Mouse (Mus musculus) intestine, postnatal 0 days (tissue): Measurements from ENCODE around the gene BC030499. TPM values are rescaled to one million over a fixed set of nuclear protein-coding genes. Genes with fewer than 3 reads are reported as not detected.
A peak's percentile ranks its signal among the peaks of the same experiment; 100 is the strongest.

Source experiments
- ATAC-seq: fragments of 200-750 bp; cut with Nextera tagmentation; 2 replicates; pipeline ENCODE4 v1.8.0; 2017; ENCODE audit warnings: mild to moderate bottlenecking, moderate TSS enrichment, moderate library complexity
- H3K27ac ChIP-seq: fragments of 300-500 bp; sonication (generic); 2 replicates; pipeline ENCODE4 v1.5.1; 2014; ENCODE audit warnings: mild to moderate bottlenecking, low read depth, low read length, moderate library complexity
- H3K27me3 ChIP-seq: fragments of 300-500 bp; sonication (generic); replicated peaks from 2 replicates; pipeline ENCODE4 v1.6.1; 2014; ENCODE audit warnings: low read length, mixed read lengths; ENCODE audit not compliant: control insufficient read depth, insufficient read depth
- H3K36me3 ChIP-seq: fragments of 300-500 bp; sonication (generic); 2 replicates; pipeline ENCODE4 v1.6.1; 2014; ENCODE audit warnings: mild to moderate bottlenecking, moderate library complexity; ENCODE audit not compliant: control insufficient read depth, insufficient read depth
- H3K4me1 ChIP-seq: fragments of 300-500 bp; sonication (generic); replicated peaks from 2 replicates; pipeline ENCODE4 v1.6.1; 2014; ENCODE audit warnings: antibody characterized with exemption, low read length, mixed read lengths; ENCODE audit not compliant: control insufficient read depth, insufficient read depth
- H3K4me2 ChIP-seq: fragments of 300-500 bp; sonication (generic); replicated peaks from 2 replicates; pipeline ENCODE4 v1.6.1; 2014; ENCODE audit warnings: low read depth, mild to moderate bottlenecking, moderate library complexity
- H3K4me3 ChIP-seq: fragments of 300-500 bp; sonication (generic); 2 replicates; pipeline ENCODE4 v1.5.1; 2014; ENCODE audit warnings: low read depth, low read length
- H3K9ac ChIP-seq: fragments of 300-500 bp; sonication (generic); 2 replicates; pipeline ENCODE4 v1.6.1; 2014; ENCODE audit warnings: mild to moderate bottlenecking, low read depth, low read length
- H3K9me3 ChIP-seq: fragments of 300-500 bp; sonication (generic); 2 replicates; pipeline ENCODE4 v1.6.1; 2016; ENCODE audit warnings: mixed run types; ENCODE audit not compliant: control insufficient read depth
- CTCF ChIP-seq: sonication (generic); IDR thresholded peaks from 2 replicates; pipeline ENCODE4 v1.5.1; 2016; ENCODE audit warnings: low read depth, mild to moderate bottlenecking, control low read depth, antibody characterized with exemption, moderate library complexity
- whole genome bisulfite sequencing: fragments of 180-500 bp; shearing (Covaris S2); extraction: QIAGEN DNeasy Blood & Tissue Kit; methylation state at CpG from one replicate; pipeline ENCODE4 v1.1.7; 2014; 5-methylcytosine and 5-hydroxymethylcytosine counted together
- polyA plus RNA-seq: library from polyadenylated mRNA; unstranded; fragments of >200 nt; fragmentation: Nextera tagmentation; extraction: Ambion mirVana; gene quantifications from 2 replicates; pipeline ENCODE4 v1.2.1, GENCODE M21; 2015

The BC030499 gene
- polyA plus RNA-seq, 1 experiment from 2014 or later, result 0.07 TPM

DNA sequence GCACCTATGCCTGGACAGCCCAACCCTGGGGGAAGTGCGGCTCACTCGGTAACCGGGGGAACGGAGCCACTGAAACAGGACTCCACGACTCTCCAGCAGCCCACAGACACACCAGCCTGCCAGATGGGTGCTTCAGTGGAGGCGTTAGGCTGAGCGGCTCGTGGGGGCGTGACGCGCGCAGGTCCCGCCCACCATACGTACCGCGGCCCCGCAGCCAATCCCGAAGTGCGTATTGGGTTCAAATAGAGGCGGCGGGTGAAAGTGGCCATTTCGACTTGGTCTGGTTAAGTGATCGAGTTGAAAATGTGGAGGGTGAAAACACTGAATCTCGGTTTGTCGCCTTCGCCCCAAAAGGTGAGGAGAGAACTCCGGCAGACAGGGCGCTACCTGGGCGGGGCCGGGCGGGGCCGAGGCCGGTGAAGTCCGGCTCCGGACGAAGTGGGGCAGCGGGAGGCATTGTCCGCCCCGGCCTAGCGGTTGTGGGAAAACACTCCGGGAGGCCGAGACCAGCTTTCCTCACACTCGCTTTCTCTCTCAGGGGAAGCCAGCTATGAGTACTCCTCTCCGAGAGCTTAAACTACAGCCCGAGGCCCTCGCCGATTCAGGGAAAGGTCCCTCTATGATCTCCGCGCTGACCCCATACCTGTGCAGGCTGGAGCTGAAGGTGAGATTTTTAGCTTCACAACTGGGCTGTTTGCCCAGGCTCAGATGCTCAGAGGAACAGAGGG is 10.9 kb downstream of the BC030499 start, which contains the start of gene Spag5:
TSS of gene Spag5 (plus strand) at position 173 of the 728 bp plus-strand sequence.
- Histone ChIP-seq H3K27ac (no peak within 1 kb of the TSS), H3K4me2 (peak within 1 kb of the TSS; percentile 93), H3K27me3 (no peaks in the 10 kb centered on the region), H3K4me3 (peak within 1 kb of the TSS; percentile 87), H3K36me3 (peaks cover 15% of the 10 kb centered on the region), H3K9ac (peak within 1 kb of the TSS; percentile 47), H3K9me3 (no peaks in the 10 kb centered on the region), H3K4me1 (no peaks in the 10 kb centered on the region)
- whole genome bisulfite sequencing, result under 1% methylated on average over 49 of the region's 49 CpGs
- TF ChIP-seq CTCF, result no peak
- peak; percentile 98 for ATAC-seq

DNA sequence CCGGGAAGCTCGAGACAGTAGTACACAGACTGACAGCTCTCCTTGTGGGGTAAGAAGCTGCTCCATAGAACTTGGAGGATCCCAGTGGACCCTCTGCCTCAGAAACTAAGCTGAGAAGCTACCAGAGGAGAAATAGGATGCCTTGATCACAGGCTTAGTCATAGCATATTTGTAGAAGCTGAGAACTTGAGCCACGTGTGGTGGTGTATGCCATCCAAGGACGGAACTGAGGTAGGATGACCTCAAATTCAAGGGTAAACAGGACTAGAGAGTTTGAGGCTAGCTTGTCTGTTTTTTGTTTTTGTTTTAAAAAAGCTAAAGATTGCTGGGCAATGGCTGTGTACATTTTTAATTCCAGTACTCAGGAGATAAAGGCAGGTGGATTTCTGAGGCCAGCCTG is 14.6 kb downstream of the BC030499 start:
- Histone ChIP-seq H3K27me3 (no peaks in the 10 kb centered on the region), H3K4me1 (no peaks in the 10 kb centered on the region), H3K4me3 (no peak overlapping the region), H3K4me2 (no peak overlapping the region), H3K9me3 (no peaks in the 10 kb centered on the region), H3K36me3 (peaks cover 15% of the 10 kb centered on the region), H3K9ac (no peak overlapping the region), H3K27ac (no peak overlapping the region)
- no peak for TF ChIP-seq CTCF
- whole genome bisulfite sequencing, result 90% methylated on average over 4 of the region's 4 CpGs
- no peak for ATAC-seq

DNA sequence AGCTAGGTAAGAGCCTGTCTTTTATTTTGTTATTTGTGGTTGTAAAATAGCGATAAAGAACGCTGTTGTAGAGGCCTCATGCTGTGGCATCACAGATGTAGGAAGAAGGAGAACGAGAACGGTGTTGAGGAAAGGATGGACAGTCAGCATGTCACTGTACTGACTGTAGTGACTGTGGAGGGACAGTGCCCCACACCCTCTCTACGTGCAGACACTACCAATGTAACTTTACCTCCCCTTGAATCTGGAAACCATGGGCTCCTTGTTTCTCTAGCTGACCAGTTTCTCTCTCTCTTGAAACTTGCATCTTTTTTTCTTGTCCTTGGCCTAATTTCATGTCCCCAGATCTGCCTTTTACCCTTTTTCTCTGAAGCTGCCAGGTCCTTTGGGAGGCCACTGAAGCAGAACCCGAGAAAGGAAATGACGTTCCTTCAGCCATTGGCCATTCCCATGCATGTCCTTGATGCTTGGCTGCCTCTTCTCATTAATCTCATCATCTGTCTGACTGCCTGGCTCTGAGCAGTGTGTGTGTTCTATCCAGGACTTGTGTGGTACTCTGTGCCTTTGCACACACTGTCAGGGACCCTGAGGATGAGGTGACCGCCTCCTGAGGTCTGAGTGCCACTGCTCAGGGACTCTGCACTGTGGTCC is 20.3 kb downstream of the BC030499 start:
- ATAC-seq, result no peak
- no peak overlapping the region for H3K4me3 ChIP-seq
- WGBS, result 90% methylated on average over 8 of the region's 8 CpGs
- TF ChIP-seq CTCF, result no peak
- peaks cover 26% of the 10 kb centered on the region for H3K36me3 ChIP-seq
- H3K4me1 ChIP-seq, result no peaks in the 10 kb centered on the region
- H3K27ac ChIP-seq, result no peak overlapping the region
- H3K9me3 ChIP-seq, result no peaks in the 10 kb centered on the region
- no peak overlapping the region for H3K9ac ChIP-seq
- no peaks in the 10 kb centered on the region for H3K27me3 ChIP-seq
- H3K4me2 ChIP-seq, result no peak overlapping the region

DNA sequence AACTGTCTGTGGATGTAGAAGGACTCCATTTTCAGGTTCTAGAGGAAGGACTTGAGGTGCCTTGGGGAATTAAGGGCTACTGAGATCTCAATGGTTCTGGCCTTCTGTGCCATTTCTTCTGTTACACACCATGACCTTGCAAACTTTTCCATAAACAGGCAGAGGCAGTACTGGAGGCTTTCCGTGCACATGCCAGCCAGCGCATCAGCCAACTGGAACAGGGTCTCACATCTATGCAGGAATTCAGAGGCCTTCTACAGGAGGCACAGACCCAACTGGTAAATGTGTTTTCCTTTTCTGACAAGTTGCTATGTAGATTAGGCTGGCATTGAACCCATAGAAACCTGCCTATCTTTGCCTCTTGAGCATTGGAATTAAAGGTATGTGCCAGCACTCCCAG is 23.0 kb downstream of the BC030499 start:
- no peak for ATAC-seq
- Histone ChIP-seq H3K27ac (0 out of 2 replicates have a peak overlapping the region, but pooled peaks have one; percentile 7), H3K27me3 (no peaks in the 10 kb centered on the region), H3K4me2 (no peak overlapping the region), H3K9me3 (no peaks in the 10 kb centered on the region), H3K4me3 (no peak overlapping the region), H3K4me1 (no peaks in the 10 kb centered on the region), H3K9ac (no peak overlapping the region), H3K36me3 (peaks cover 41% of the 10 kb centered on the region)
- no peak for TF ChIP-seq CTCF
- 97% methylated on average over 2 of the region's 2 CpGs for WGBS

DNA sequence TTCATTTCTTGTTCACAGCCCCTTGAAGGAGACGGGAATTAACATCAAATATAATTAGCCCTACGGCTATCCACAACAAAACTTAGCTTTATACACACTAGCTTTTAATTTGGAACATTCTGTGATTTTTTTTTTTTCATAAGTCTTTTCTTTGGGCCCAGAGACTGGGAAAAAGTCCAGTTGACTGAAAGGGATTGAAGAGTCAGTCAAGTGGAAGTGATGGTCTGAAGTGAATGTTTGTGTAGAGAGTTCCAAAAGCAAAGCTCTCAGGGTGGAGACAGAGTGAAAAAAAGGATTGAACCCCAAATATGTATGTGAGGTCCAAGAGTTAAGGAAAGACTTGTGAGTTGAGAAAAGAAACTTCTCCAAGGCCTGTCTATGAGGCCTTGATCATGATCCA is 27.8 kb downstream of the BC030499 start:
- Histone ChIP-seq H3K36me3 (peaks cover 45% of the 10 kb centered on the region), H3K4me3 (no peak overlapping the region), H3K4me1 (no peaks in the 10 kb centered on the region), H3K4me2 (no peak overlapping the region), H3K27ac (no peak overlapping the region), H3K9me3 (no peaks in the 10 kb centered on the region), H3K27me3 (no peaks in the 10 kb centered on the region), H3K9ac (no peak overlapping the region)
- WGBS, result 96% methylated on average over 2 of the region's 2 CpGs
- TF ChIP-seq CTCF, result no peak
- no peak for ATAC-seq

DNA sequence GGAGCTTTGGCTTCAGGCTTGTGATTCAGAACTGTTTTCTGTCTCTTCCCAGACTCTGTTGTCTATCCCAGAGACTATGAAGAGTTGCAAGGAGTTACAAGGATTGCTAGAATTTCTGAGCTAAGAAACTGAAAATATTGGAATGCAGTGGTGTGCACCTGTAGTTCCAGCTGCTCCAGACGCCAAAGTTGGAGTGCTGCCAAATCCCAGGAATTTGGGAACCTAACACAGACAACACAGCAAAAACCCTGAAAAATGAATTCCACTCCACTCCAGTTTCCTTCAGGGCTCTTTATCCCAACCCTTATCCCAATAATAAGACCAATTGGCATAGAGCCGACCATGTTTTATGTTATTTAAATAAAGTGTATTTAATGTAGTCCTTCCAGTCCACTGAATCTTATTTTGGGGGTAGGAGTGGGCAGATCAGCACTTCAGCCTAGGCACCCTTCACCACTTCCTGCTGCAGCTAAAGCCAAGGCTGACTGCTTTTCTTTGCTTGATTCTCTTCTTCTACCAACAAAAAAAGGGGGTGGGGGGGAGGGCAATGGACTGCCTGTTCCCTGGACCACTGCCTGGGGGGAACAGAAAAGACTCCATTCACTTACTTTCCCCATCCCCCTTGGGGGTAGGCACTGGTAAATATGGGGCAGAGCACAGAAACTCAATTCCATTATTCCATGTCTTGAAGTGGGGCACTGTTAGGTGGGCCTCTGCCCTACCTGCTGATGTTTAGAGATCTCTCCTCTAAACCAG is 31.6 kb downstream of the BC030499 start:
- TF ChIP-seq CTCF, result no peak
- H3K27me3 ChIP-seq, result no peaks in the 10 kb centered on the region
- no peaks in the 10 kb centered on the region for H3K9me3 ChIP-seq
- H3K27ac ChIP-seq, result no peak overlapping the region
- no peak overlapping the region for H3K9ac ChIP-seq
- WGBS, result 46% methylated on average over 2 of the region's 2 CpGs
- no peak overlapping the region for H3K4me3 ChIP-seq
- peaks cover 21% of the 10 kb centered on the region for H3K36me3 ChIP-seq
- peak overlapping the region; percentile 64 for H3K4me2 ChIP-seq
- H3K4me1 ChIP-seq, result no peaks in the 10 kb centered on the region
- ATAC-seq, result no peak
